Mouse (Mus musculus) stomach, embryonic 15.5 days (tissue): ENCODE results near the gene St6galnac3. TPM values are rescaled to one million over a fixed set of nuclear protein-coding genes. Genes with fewer than 3 reads are reported as not detected.
A peak's percentile ranks its signal among the peaks of the same experiment; 100 is the strongest.

Experiments
- ATAC-seq: fragments of 200-750 bp; cut with Nextera tagmentation; 2 replicates; pipeline ENCODE4 v1.8.0; 2017; ENCODE audit warnings: low read depth, moderate number of reproducible peaks, moderate TSS enrichment; ENCODE audit not compliant: insufficient read depth, low FRiP score
- H3K27ac ChIP-seq: fragments of 300-500 bp; sonication (generic); 2 replicates; pipeline ENCODE4 v1.5.1; 2015; ENCODE audit warnings: mild to moderate bottlenecking, inconsistent platforms
- H3K27me3 ChIP-seq: fragments of 300-500 bp; sonication (generic); replicated peaks from 2 replicates; pipeline ENCODE4 v1.6.1; 2015; ENCODE audit warnings: inconsistent platforms
- H3K36me3 ChIP-seq: fragments of 300-500 bp; sonication (generic); 2 replicates; pipeline ENCODE4 v1.6.1; 2015; ENCODE audit warnings: inconsistent platforms
- H3K4me1 ChIP-seq: fragments of 300-500 bp; sonication (generic); 2 replicates; pipeline ENCODE4 v1.6.1; 2015; ENCODE audit warnings: inconsistent platforms
- H3K4me2 ChIP-seq: fragments of 300-500 bp; sonication (generic); 2 replicates; pipeline ENCODE4 v1.6.1; 2015; ENCODE audit warnings: mild to moderate bottlenecking, inconsistent platforms
- H3K4me3 ChIP-seq: fragments of 300-500 bp; sonication (generic); replicated peaks from 2 replicates; pipeline ENCODE4 v1.5.1; 2015; ENCODE audit warnings: inconsistent platforms
- H3K9ac ChIP-seq: fragments of 300-500 bp; sonication (generic); 2 replicates; pipeline ENCODE4 v1.6.1; 2015; ENCODE audit warnings: inconsistent platforms
- H3K9me3 ChIP-seq: fragments of 300-500 bp; sonication (generic); 2 replicates; pipeline ENCODE4 v1.6.1; 2016; ENCODE audit warnings: inconsistent platforms
- WGBS: fragments of 180-500 bp; shearing (Covaris S2); methylation state at CpG from one replicate; pipeline ENCODE4 v1.1.7; 2015; 5-methylcytosine and 5-hydroxymethylcytosine counted together
- polyA plus RNA-seq: library from polyadenylated mRNA; unstranded; fragments of >200 nt; fragmentation: Nextera tagmentation; extraction: Ambion mirVana; gene quantifications from 2 replicates; pipeline ENCODE4 v1.2.1, GENCODE M21; 2015

Gene St6galnac3
- polyA plus RNA-seq, 1 experiment from 2014 or later: 36.6 TPM

DNA sequence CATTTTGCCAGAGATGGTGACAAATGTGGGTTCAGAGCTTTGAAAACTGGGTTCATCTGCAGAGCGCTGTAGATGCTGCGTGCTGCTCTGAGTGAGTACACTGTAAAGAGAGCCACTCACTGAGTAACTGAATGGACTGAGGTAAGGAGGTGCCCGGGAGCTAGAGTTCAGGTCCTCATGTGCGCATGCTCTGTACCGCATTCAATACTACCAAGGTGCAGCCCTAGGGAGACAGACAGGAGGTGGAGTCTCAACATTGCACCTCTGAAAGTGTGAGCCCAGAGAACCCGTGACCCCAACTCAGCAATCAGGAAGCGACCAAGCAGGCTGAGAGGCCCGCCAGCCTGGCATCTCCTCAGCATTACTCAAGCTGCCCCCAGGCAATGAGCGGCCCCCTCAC is 62.2 kb downstream of the St6galnac3 start:
- ATAC-seq: no peak
- WGBS: 86% methylated on average over 9 of the region's 9 CpGs
- H3K9me3 ChIP-seq: no peaks in the 10 kb centered on the region
- no peak overlapping the region for H3K4me3 ChIP-seq
- peaks cover 8% of the 10 kb centered on the region; the same call in 1 of the 2 replicates for H3K4me1 ChIP-seq
- H3K27me3 ChIP-seq: no peaks in the 10 kb centered on the region
- no peak overlapping the region for H3K4me2 ChIP-seq
- H3K27ac ChIP-seq: no peak overlapping the region
- no peaks in the 10 kb centered on the region for H3K36me3 ChIP-seq
- no peak overlapping the region for H3K9ac ChIP-seq

DNA sequence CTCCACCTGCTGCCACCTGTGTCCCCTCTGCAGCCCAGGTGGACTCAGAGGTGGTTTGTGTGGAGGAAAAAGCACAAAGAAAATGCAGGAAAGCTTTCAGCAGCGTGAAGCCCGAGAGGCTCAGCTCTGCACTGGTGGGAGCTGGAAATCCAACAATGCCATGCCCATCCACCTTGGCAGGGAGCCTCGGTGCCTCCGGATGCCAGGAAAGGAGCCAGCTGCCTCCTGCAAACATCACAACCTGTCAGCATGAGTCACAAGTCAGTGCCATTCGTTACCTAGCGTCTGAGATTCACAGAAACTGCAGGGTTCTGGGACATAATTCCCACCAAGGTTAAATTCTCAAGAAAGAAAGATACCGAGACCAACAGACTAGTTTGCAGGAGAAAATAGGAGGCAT is 63.0 kb downstream of the St6galnac3 start:
- 71% methylated on average over 7 of the region's 7 CpGs for WGBS
- Histone ChIP-seq H3K4me3 (no peak overlapping the region), H3K27me3 (no peaks in the 10 kb centered on the region), H3K4me1 (peaks cover 8% of the 10 kb centered on the region; the same call in 1 of the 2 replicates), H3K9ac (no peak overlapping the region), H3K9me3 (no peaks in the 10 kb centered on the region), H3K27ac (no peak overlapping the region), H3K36me3 (no peaks in the 10 kb centered on the region), H3K4me2 (no peak overlapping the region)
- no peak for ATAC-seq

DNA sequence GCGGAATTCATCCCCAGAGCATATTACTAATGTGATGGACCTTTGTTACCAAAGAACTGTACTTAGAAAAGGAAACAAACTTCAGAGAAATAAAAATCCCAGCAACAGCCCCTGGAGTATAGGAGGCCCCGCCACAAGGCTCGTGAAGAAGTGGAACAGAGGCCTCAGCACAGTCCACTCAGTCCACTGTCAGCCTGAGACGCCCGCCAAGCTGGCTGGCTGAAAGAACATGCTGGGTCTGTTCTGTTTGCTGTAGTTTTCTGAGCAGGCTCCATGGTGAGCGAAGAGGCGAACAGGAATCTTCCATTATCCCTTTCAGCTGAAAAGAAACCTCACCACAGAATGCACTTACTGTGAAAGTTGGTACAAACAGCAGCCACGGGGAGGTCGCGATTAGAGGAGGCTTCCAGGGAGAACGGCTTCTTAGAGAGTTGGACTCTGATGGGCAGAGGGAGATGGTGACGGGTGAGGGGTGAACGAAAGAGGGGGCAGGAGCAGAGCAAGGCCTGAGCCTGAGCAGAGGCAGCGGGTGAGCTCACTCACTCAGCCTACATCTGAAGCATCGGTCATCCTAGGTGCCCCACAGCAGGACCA is 65.3 kb downstream of the St6galnac3 start:
- 78% methylated on average over 15 of the region's 15 CpGs for WGBS
- ATAC-seq: no peak

DNA sequence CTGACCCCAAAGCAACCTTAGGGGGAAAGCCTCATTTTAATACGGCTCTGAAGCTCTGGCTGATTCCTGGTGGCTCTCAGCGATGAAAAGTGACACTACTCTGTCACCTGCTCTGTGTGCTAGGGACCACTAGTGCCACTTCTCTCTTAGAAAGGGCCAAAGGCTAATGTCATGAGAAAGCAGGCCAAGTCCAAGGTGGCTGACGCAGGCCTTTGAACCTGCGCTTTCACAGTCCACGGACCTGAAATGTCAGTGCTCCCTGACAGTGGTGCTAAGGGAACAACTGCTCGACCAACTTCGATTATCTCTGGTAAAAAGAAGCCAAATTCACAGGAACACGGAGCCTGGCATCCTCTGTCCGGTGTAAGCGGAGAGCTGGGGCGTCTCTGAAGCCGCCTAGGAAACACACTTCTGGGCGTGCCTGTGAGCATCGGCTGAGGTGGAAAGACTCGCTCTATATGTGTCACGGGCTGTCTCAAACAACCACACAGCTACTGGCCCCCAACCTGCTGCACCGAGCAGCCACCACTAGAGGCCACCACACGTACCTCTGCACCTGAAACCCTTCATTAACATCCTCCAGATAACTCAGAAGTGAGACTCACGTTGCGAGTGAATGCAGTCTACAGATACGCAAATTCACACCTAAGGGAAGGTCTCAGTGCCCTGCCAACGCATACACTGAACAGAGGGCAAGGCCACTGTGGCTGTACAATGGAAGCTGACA is 66.8 kb downstream of the St6galnac3 start:
- 62% methylated on average over 22 of the region's 22 CpGs for WGBS

More for the DNA sequence above, 65.3 kb downstream of the St6galnac3 start:
- no peaks in the 10 kb centered on the region for H3K27me3 ChIP-seq
- no peak overlapping the region for H3K4me2 ChIP-seq
- no peaks in the 10 kb centered on the region for H3K36me3 ChIP-seq
- H3K9ac ChIP-seq: no peak overlapping the region
- H3K27ac ChIP-seq: no peak overlapping the region
- H3K9me3 ChIP-seq: no peaks in the 10 kb centered on the region
- H3K4me1 ChIP-seq: peaks cover 8% of the 10 kb centered on the region; the same call in 1 of the 2 replicates
- no peak overlapping the region for H3K4me3 ChIP-seq

DNA sequence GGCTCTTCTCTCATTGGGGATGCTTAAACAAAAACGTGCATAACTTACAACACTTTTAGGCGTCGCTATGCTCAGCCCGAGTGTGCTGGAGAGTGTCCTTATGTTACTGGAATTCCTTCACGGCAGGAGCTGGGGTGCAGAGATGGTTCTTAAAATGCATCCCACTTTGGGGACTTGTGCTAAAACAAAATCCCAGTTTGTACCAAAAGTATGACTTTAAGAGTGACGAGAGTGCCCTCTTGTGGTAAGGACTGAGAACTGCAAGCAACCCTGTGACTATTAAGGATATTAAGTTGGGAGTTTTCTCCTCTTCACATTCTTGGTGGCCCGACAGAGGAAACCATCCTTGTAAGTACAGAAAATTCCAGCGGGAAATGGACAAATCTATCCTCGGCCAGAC is 69.9 kb downstream of the St6galnac3 start:
- 27% methylated on average over 9 of the region's 9 CpGs for WGBS

More for the DNA sequence above, 66.8 kb downstream of the St6galnac3 start:
- no peaks in the 10 kb centered on the region for H3K27me3 ChIP-seq
- H3K27ac ChIP-seq: no peak overlapping the region
- 0 out of 2 replicates have a peak, but pooled peaks have one; percentile 35 for ATAC-seq
- no peak overlapping the region for H3K4me2 ChIP-seq
- H3K4me3 ChIP-seq: no peak overlapping the region
- H3K4me1 ChIP-seq: peaks cover 8% of the 10 kb centered on the region; the same call in 1 of the 2 replicates
- no peaks in the 10 kb centered on the region for H3K9me3 ChIP-seq
- no peaks in the 10 kb centered on the region for H3K36me3 ChIP-seq
- H3K9ac ChIP-seq: no peak overlapping the region

DNA sequence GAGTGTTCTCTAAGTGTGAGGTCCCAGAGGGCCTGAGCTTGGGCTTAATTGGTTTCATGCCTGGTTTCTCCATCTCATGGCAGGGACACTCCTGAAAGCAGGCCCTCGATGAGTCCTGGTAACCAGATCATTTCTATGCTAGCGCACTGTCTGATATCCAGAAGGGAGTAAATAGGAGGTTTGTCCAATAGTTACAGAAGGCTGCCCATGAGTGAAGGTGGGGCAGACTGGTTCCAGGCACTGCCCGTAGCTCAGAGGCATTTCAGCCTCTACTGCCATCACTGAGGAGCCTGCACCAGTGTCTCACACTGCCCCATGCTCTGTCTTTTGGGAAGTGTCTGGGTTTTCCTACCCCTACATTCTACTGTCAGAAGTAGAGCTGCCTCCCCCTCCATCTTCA is 72.1 kb downstream of the St6galnac3 start:
- H3K4me2 ChIP-seq: no peak overlapping the region
- H3K4me3 ChIP-seq: no peak overlapping the region
- H3K36me3 ChIP-seq: no peaks in the 10 kb centered on the region
- H3K9me3 ChIP-seq: no peaks in the 10 kb centered on the region
- H3K4me1 ChIP-seq: no peaks in the 10 kb centered on the region
- no peak overlapping the region for H3K9ac ChIP-seq
- no peaks in the 10 kb centered on the region for H3K27me3 ChIP-seq
- no peak overlapping the region for H3K27ac ChIP-seq
- no peak for ATAC-seq
- 81% methylated on average over 3 of the region's 3 CpGs for WGBS

More for the DNA sequence above, 69.9 kb downstream of the St6galnac3 start:
- Histone ChIP-seq H3K36me3 (no peaks in the 10 kb centered on the region), H3K27ac (no peak overlapping the region), H3K27me3 (no peaks in the 10 kb centered on the region), H3K4me2 (no peak overlapping the region), H3K9me3 (no peaks in the 10 kb centered on the region), H3K9ac (no peak overlapping the region), H3K4me1 (no peaks in the 10 kb centered on the region), H3K4me3 (no peak overlapping the region)
- ATAC-seq: no peak

DNA sequence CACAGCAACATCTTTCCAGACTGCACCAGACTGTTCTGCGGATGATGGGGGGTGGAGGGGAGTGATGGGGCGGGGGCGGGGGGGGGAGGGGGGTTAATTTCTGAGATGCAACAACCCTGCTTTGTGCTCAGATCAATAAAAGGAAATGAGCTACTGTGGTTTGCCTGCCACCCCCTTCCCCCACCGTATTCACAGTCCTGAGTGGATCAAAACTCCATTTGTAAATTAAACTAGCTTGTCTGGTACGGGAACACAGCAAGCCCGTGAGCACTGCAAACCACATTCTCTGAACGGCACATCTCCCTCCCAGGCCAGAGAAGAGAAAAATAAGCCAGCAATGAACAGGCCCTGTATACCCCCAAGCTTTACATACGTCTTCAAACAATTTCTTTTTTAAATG is 76.3 kb downstream of the St6galnac3 start:
- no peak overlapping the region for H3K9ac ChIP-seq
- no peaks in the 10 kb centered on the region for H3K36me3 ChIP-seq
- H3K9me3 ChIP-seq: no peaks in the 10 kb centered on the region
- no peak for ATAC-seq
- no peaks in the 10 kb centered on the region for H3K27me3 ChIP-seq
- 0 out of 2 replicates have a peak, but pooled peaks cover 5% of the 10 kb centered on the region for H3K4me1 ChIP-seq
- no peak overlapping the region for H3K4me3 ChIP-seq
- no peak overlapping the region for H3K4me2 ChIP-seq
- WGBS: 52% methylated on average over 8 of the region's 8 CpGs
- no peak overlapping the region for H3K27ac ChIP-seq

DNA sequence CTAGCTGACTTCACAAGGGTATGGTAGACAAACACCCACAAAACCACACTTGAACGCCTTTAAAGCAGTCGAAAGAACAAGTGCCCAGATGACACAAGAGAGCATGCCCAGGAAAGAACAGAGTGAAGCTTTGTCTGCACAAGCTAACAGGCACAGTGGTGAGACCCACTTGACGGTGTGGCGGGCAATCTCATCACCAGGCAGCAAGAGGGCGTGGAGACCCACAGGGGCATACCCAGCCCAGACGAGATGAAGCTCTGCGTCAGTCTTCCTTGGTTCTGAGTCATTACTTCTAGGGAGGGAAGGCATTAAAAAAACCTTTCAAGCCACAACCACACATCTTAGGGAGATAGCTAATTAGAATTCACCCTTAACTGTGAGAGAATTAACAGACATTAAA is 79.2 kb downstream of the St6galnac3 start:
- Histone ChIP-seq H3K9me3 (no peaks in the 10 kb centered on the region), H3K27ac (no peak overlapping the region), H3K27me3 (no peaks in the 10 kb centered on the region), H3K4me1 (0 out of 2 replicates have a peak, but pooled peaks cover 8% of the 10 kb centered on the region), H3K4me2 (no peak overlapping the region), H3K4me3 (no peak overlapping the region), H3K36me3 (no peaks in the 10 kb centered on the region), H3K9ac (no peak overlapping the region)
- no peak for ATAC-seq
- 85% methylated on average over 7 of the region's 7 CpGs for WGBS

DNA sequence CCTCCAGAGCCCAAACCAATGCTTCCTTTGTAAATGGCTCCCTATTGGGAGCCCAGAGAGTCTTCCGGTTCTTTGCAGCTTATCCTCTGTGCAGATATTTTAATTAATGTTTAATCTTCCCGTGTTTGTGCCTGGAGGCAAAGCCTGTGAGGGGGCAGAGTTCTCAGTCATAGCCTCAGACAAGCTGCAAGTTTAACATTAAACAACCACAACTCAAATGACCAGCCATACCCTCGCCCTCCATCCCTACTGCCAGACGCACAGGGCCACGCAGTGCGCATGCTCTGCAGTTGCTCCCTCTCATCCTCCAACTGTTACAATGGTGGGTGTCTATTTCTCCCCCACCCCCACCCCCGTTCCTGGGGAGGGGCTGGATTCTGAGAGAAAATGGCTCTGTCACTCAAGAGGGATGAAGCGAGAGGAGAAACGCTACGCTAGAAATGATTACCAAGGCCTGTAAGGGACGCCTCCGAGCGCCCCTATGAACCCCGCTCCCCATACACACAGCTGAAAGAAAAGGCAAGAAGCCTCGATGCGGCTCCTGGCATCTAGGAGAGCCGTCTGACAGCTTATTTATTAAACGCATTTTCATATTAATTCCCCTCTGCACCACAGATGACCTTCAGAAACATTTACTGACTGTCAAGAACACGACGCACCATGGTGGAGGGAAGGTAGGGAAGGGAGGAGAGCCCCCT is 81.0 kb downstream of the St6galnac3 start:
- no peak overlapping the region for H3K9ac ChIP-seq
- no peak overlapping the region for H3K4me2 ChIP-seq
- H3K4me3 ChIP-seq: no peak overlapping the region
- no peak overlapping the region for H3K27ac ChIP-seq
- no peaks in the 10 kb centered on the region for H3K36me3 ChIP-seq
- no peak for ATAC-seq
- H3K4me1 ChIP-seq: 0 out of 2 replicates have a peak, but pooled peaks cover 8% of the 10 kb centered on the region
- WGBS: 60% methylated on average over 20 of the region's 20 CpGs
- no peaks in the 10 kb centered on the region for H3K27me3 ChIP-seq
- no peaks in the 10 kb centered on the region for H3K9me3 ChIP-seq

DNA sequence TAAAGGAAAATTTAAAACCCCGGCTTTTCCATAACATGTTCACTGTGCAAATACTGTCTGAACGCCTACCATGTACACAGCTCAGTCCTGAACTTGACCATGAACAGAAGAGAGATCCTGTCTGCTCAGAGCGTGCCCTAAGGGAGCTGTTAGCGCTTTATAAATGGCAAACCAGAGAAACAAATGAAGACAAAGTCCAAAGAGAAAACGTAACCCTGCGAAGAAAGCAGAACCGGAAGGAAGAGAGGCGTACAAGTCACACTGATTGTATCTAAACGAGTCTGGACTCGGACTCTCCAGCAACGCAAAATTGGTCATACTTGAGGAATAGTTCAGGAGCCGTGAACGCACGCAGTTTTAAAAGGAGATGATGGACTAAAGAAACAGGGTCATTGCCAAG is 82.1 kb downstream of the St6galnac3 start:
- H3K36me3 ChIP-seq: no peaks in the 10 kb centered on the region
- no peaks in the 10 kb centered on the region for H3K27me3 ChIP-seq
- H3K4me1 ChIP-seq: 0 out of 2 replicates have a peak, but pooled peaks cover 8% of the 10 kb centered on the region
- H3K27ac ChIP-seq: no peak overlapping the region
- ATAC-seq: no peak
- H3K9ac ChIP-seq: no peak overlapping the region
- H3K9me3 ChIP-seq: no peaks in the 10 kb centered on the region
- WGBS: 92% methylated on average over 14 of the region's 14 CpGs
- H3K4me3 ChIP-seq: no peak overlapping the region
- H3K4me2 ChIP-seq: no peak overlapping the region

DNA sequence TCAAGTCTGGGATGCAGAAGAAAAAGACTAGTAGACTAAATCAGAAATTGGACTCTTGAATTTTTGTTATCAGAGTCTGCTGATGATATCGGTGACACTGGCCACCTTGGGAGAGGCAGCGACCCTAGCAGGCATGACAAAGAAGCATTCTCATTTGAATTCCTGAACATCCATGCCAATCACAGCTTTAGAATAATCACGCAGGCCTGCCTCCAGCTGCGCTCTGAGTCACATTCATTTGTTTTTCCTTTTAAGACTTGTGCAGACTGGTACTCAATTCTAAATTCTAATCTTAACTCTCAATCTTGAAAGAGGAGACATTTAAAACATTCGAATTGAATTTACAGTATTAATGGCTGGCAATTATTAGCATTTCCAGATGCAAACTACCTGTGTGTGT is 83.2 kb downstream of the St6galnac3 start:
- Histone ChIP-seq H3K4me1 (0 out of 2 replicates have a peak, but pooled peaks cover 8% of the 10 kb centered on the region), H3K4me3 (no peak overlapping the region), H3K36me3 (no peaks in the 10 kb centered on the region), H3K27ac (no peak overlapping the region), H3K27me3 (no peaks in the 10 kb centered on the region), H3K9me3 (no peaks in the 10 kb centered on the region), H3K4me2 (no peak overlapping the region), H3K9ac (no peak overlapping the region)
- no peak for ATAC-seq
- 85% methylated on average over 5 of the region's 5 CpGs for WGBS

DNA sequence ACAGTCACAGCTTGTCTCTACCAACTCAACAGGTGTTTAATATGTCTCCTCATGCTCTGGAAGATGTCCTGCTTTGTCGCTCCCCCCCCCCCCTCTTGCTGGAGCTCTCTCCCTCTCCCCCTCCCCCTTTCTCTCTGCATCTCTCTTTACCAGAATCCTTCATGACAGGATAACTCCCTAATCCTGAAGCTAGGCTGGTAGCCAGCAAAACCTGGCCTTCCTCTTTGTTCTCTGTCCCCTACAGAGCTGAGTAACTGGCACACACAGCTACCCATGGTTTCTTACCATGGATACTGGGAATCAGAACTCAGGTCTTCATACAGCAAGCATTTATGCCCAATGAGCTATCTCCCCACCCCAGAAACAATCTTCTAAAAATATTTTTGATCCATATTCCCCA is 87.6 kb downstream of the St6galnac3 start:
- H3K27me3 ChIP-seq: no peaks in the 10 kb centered on the region
- no peak overlapping the region for H3K4me2 ChIP-seq
- ATAC-seq: no peak
- H3K4me1 ChIP-seq: peaks cover under 1% of the 10 kb centered on the region; the same call in 1 of the 2 replicates
- WGBS: no CpG with 5 or more reads among the region's 1 CpGs
- no peaks in the 10 kb centered on the region for H3K36me3 ChIP-seq
- no peaks in the 10 kb centered on the region for H3K9me3 ChIP-seq
- H3K9ac ChIP-seq: no peak overlapping the region
- H3K27ac ChIP-seq: no peak overlapping the region
- no peak overlapping the region for H3K4me3 ChIP-seq
